Mouse (Mus musculus): ENCODE results near the gene Slc32a1.

- TF ChIP-seq HCFC1 (IDR thresholded peaks at IDR 0.05; ENCODE audit: borderline replicate concordance, insufficient read depth, low read length): no peak
- no peak for TF ChIP-seq CHD2 (IDR thresholded peaks at IDR 0.05; ENCODE audit: low read depth, low read length)
- TF ChIP-seq ZNF384 (IDR thresholded peaks at IDR 0.05; ENCODE audit: low read depth, low read length): no peak
- no peak for TF ChIP-seq MAFK (IDR thresholded peaks at IDR 0.05; ENCODE audit: insufficient read depth, low read depth, low read length)
- TF ChIP-seq ZC3H11A (IDR thresholded peaks at IDR 0.05; ENCODE audit: borderline replicate concordance, low read depth, low read length): no peak
Measured at GRCm38 (mm10) chr2:158579979-158580378, 30.6 kb upstream of the Slc32a1 start.

Measured in ES-E14 (cell line).